Mouse (Mus musculus) cortical plate, adult 2 months (tissue): ENCODE measurements at regions not wholly inside any gene's neighbourhood (a gene's known extent, or its start where the extent isn't known, plus 50 kb on each side); places are given as distances from the start of the nearest gene placed in this dataset.

Experiments used
- H3K27ac ChIP-seq: fragments of 200-500 bp; 2 replicates; pipeline ENCODE4 v1.5.1; 2012; ENCODE audit warnings: low read length, control low read depth, inconsistent platforms; ENCODE audit not compliant: insufficient read depth
- H3K4me1 ChIP-seq: fragments of 200-500 bp; 2 replicates; pipeline ENCODE4 v1.6.1; 2011; ENCODE audit warnings: low read length; ENCODE audit not compliant: control insufficient read depth, insufficient read depth
- H3K4me3 ChIP-seq: fragments of 200-500 bp; 2 replicates; pipeline ENCODE4 v1.5.1; 2011; ENCODE audit warnings: mild to moderate bottlenecking, low read length, control low read depth; ENCODE audit not compliant: insufficient read depth
- CTCF ChIP-seq: fragments of 200-500 bp; IDR thresholded peaks from 2 replicates; pipeline ENCODE4 v1.5.1; 2011; ENCODE audit warnings: mild to moderate bottlenecking, control low read depth, low read length; ENCODE audit not compliant: insufficient read depth; ENCODE audit errors: extremely low read depth
- POLR2A ChIP-seq: fragments of 200-500 bp; IDR thresholded peaks from 2 replicates; pipeline ENCODE4 v1.6.1; 2011; ENCODE audit warnings: mild to moderate bottlenecking, low read length, control low read depth; ENCODE audit not compliant: insufficient read depth; ENCODE audit errors: extremely low read depth

DNA sequence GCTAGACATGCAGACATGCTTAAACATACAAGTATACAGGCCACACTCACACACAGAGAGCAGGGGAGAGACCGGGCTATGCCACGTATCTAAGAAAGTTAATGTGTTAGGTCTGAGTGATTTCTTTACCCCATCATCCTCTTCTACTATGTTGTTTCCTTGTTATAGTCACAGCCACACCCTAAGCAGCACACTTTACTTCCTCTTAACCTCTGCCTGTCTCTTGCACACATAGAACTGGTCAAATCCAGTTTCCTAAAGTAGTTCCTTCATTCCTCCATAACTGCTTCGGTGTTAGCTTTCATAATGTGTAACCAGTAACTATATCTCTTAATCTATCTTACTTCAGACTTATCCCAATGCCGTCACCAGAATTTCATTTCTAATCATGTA, 186.4 kb downstream of the Rnf152 start:
- TF ChIP-seq POLR2A (no peak), CTCF (no peak)
- no peak overlapping the region for H3K27ac ChIP-seq
- no peak overlapping the region for H3K4me3 ChIP-seq
- no peaks in the 10 kb centered on the region for H3K4me1 ChIP-seq

DNA sequence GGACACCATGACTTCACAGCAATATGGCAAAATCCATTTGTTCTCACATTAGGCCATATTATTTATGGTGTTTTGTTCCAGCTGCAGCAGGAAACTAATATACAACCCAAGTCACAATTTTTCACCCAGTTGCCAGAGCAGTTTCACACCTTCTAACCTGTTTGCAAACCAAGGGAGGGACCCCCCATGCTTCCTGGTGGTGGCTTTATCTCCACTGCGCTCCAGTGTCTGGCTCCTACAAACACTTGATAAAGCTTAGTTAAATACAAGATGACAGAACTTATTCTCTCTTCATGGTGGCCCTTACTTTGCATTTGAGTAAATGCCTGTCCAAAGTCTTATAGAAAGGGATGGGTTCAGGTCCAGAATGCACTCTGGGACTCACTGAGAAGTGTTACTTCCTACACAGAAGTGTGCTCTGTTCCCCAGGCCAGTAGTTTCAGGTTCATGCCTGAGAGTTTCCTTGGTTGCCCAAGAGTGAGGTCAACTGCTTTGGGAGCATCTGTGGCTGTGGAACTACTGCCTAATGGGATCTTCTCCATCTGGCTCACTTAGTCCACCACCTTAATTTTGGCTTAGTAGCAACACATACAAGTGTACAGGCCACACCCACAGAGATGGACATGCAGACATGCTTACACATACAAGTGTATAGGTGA, 186.9 kb downstream of the Rnf152 start:
- Histone ChIP-seq H3K27ac (no peak overlapping the region), H3K4me3 (no peak overlapping the region), H3K4me1 (no peaks in the 10 kb centered on the region)
- TF ChIP-seq CTCF, result no peak

DNA sequence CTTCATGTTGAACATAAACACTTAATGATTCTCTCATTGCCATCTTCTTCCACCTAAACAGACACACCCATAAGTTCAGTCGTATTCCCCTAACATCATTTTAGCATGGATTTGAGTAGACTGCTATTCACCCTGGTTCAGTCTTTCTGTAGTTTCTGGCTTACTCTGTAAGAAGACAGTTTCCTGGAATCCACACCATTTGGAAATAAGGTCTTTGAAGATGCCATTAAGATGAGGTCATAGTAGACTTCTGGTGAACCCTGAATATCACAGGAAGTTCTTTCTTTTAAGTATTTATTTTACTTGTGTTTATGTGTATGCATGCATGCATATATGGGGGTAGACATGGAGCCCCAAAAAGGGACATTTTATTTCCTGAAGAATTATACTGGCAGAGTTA, 187.7 kb downstream of the Rnf152 start:
- Histone ChIP-seq H3K27ac (no peak overlapping the region), H3K4me1 (no peaks in the 10 kb centered on the region), H3K4me3 (no peak overlapping the region)
- TF ChIP-seq CTCF (no peak), POLR2A (no peak)

DNA sequence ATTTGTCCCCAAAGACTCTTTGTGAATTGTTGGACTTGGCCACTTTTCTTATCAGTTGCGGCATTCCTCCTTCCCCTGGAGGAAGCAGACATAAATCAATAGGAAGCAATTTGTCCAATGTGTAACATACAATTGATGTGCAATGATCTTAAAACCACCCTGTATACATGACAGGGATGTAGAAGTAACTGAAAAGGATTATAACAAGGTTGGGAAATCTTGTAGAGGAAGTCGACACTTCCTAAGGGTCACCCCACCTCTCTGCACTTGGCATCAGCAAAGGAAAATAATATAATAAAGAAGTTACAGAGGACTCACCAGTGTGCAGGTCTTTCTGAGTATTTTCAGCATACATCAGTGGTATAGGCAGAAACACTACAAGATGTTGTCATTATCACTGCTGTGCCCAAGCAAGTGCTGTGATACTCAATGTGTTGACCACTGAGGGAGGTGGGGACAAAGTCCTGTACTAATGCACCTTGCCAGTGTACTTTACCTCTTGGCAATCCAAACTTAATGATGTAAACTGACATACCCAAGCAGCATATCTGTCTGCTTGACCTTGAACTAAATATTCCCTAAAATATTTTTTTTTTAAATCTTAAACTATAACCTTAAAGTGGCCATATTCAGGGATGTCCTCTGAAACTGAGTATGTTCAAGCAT, 198.9 kb downstream of the Rnf152 start:
- Histone ChIP-seq H3K4me3 (no peak overlapping the region), H3K4me1 (no peaks in the 10 kb centered on the region), H3K27ac (no peak overlapping the region)
- no peak for TF ChIP-seq CTCF
- no peak for TF ChIP-seq POLR2A

DNA sequence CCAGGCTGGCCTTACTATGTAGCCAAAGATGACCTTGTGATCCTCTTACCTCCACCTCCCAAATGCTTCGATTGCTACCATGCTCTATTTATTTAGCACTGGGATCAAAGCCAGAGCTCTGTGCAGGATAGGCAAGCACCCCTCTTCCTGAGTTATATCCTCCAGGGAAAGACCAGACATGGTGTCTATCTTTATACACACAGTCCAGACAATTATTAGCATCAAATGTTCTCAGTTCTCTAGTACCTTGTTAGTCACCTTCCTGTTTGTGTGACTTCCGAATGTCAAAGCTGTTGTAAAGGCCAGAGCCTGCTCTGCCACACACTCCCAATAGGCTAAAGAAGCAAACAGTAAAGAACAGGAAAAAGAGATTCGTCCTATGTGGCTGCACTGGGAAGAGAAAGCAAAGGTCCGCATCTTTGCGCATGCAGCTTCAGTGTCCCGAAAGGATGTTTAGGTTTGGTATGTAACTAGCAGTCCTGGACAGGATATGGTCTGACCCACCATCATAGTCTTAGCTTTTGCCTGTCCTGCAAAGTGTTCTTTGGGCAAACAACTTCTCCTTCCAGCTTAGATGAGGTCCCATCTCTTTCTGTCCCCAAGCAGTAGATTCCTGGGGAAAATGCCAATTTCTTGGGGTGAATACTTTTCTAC, 204.2 kb downstream of the Rnf152 start:
- Histone ChIP-seq H3K27ac (no peak overlapping the region), H3K4me1 (no peaks in the 10 kb centered on the region)
- TF ChIP-seq POLR2A, result no peak
- TF ChIP-seq CTCF, result no peak

DNA sequence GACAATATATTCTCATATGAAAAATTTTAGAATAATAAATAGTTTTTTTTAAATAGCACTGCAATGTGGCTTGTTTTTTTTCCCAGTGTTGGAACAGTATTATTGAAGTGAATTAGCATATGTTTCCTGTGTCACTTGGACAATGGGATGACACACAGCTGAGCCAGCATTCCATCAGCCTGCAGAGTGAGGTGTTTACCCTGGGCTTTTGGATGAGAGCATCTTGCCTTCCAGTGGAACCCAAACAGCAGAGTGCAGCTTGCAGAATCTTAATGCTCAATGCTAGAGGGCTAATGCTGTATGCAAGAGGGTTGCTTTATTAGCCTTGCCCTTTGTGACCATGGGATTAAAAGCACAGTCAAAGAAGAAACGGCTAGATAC, 205.1 kb downstream of the Rnf152 start:
- no peak overlapping the region for H3K4me3 ChIP-seq
- no peaks in the 10 kb centered on the region for H3K4me1 ChIP-seq
- TF ChIP-seq POLR2A, result no peak
- TF ChIP-seq CTCF, result no peak
- H3K27ac ChIP-seq, result no peak overlapping the region

More for the DNA sequence above, 204.2 kb downstream of the Rnf152 start:
- H3K4me3 ChIP-seq, result no peak overlapping the region

DNA sequence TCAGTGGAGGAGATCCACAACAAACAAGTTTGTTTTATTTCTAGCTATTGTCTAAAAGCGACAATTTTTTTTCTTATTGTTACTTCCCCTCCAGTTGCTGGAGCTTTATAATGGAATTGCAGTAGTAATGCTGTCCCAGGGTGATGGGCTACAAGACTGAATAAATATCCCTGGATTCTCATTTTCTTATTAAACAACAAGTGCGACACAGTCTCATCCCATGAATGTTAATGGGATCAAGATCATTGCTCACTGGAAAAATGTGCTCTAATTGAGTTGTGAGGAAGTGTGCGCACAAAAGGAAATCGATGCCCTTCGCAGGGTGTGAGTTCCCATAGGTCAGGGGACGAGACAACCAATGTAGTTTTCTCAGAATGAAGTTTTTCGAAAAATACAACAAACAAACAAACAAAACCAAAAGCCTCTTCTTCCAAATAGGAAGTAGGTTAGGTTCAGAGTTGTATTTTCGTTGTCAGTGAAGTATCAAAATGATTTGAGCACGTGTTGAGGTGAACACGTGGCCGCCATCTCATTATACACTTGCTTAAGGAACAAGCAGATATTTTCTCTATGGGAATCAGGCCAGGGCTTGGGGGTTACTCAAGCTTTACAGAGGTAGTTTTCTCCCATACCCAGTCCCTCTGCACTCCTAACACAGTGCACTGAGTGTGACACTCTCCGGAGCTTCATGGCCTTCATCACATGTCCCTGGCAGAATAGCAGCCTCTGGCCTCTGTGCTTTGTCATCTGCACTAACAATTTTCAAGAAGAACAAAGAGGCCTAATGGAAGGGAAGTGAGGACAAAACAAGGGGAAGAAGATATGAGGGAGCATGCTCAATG, 205.7 kb downstream of the Rnf152 start:
- no peak for TF ChIP-seq CTCF
- Histone ChIP-seq H3K27ac (no peak overlapping the region), H3K4me3 (no peak overlapping the region)

DNA sequence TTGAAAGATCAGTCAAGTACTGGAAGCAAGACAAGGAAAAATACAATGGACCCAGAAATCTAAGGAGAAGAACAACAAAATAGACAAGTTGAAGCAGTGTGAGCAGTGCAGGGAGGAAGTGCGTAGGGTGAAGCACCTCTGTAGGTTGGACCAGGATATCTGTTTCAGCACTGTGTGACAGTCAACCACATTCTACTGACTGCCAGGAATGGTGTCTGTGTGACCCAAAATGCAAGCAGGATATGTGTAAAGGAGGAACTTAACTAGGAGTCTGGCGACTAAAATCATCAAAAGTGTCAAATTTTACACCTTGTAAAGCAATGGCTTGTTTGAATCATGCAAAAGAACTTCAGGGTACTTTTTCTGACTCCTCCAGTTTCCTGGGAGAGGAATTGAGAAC, 207.7 kb downstream of the Rnf152 start:
- Histone ChIP-seq H3K4me1 (no peaks in the 10 kb centered on the region), H3K4me3 (no peak overlapping the region), H3K27ac (no peak overlapping the region)
- TF ChIP-seq POLR2A (no peak), CTCF (no peak)

More for the DNA sequence above, 205.7 kb downstream of the Rnf152 start:
- H3K4me1 ChIP-seq, result no peaks in the 10 kb centered on the region

DNA sequence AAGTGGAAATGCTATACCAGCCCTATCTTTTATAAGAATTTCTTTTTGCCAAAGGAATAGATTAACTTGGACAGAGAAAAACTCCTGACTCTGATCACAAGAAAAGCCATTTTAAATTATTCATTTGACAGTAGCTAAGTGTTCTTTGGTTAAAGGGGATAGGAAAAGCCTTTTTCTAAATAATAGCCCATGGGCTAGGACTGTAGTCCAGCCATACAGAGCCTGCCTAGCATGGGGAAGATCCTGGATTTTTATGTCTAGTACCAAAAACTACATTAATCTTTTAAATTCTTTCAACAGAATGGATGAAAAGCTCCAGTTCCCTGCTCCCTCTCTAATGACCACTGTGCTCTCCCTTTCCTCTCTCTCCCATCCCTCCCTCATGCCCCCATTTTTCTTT, 208.5 kb downstream of the Rnf152 start:
- no peak for TF ChIP-seq POLR2A
- TF ChIP-seq CTCF, result no peak
- Histone ChIP-seq H3K4me3 (no peak overlapping the region), H3K4me1 (no peaks in the 10 kb centered on the region), H3K27ac (no peak overlapping the region)
